Mouse (Mus musculus): ENCODE data around the gene Olfr646. TPM values are rescaled to one million over a fixed set of nuclear protein-coding genes. Genes with fewer than 3 reads are reported as not detected.

Gene Olfr646
- polyA plus RNA-seq (2017; shearing (Covaris generic)): not detected

GRCm38 (mm10) chr7:104104757-104104972, at the start of gene Olfr646:
TSS of gene Olfr646 (plus strand) at chr7:104104873.

GRCm38 (mm10) chr7:104061345-104061744, 43.3 kb upstream of the Olfr646 start, which contains the start of gene 4930516K23Rik:
TSS of gene 4930516K23Rik (minus strand) at chr7:104061445.

GRCm38 (mm10) chr7:104071769-104072168, 32.9 kb upstream of the Olfr646 start, which contains the start of gene Olfr644:
TSS of gene Olfr644 (minus strand) at chr7:104071869.

GRCm38 (mm10) chr7:104085365-104085764, 19.3 kb upstream of the Olfr646 start, which contains the start of gene Olfr645:
TSS of gene Olfr645 (minus strand) at chr7:104085465.

GRCm38 (mm10) chr7:104129726-104130125, 25.1 kb downstream of the Olfr646 start, which contains the start of gene Ubqln5:
TSS of gene Ubqln5 (minus strand) at chr7:104129826.

GRCm38 (mm10) chr7:104137305-104137704, 32.6 kb downstream of the Olfr646 start, which contains the start of gene Olfr643:
TSS of gene Olfr643 (minus strand) at chr7:104137405.

GRCm38 (mm10) chr7:104143179-104143578, 38.5 kb downstream of the Olfr646 start, which contains the start of gene Ubqln3:
TSS of gene Ubqln3 (minus strand) at chr7:104143279.

GRCm38 (mm10) chr7:104150456-104150855, 45.8 kb downstream of the Olfr646 start, which contains the start of gene Ubqlnl:
TSS of gene Ubqlnl (minus strand) at chr7:104150556.

Other genes with a start within 250 kb of the Olfr646 start
- not detected for gene Olfr66, start 218.6 kb upstream of the Olfr646 start, polyA plus RNA-seq (2017; shearing (Covaris generic))
- gene Olfr64, start 210.4 kb upstream of the Olfr646 start, polyA plus RNA-seq (2017; shearing (Covaris generic)): not detected
- not detected for gene Olfr65, start 201.4 kb upstream of the Olfr646 start, polyA plus RNA-seq (2017; shearing (Covaris generic))
- gene Olfr631, start 176.0 kb upstream of the Olfr646 start, polyA plus RNA-seq (2017; shearing (Covaris generic)): not detected
- not detected for gene Olfr632, start 170.5 kb upstream of the Olfr646 start, polyA plus RNA-seq (2017; shearing (Covaris generic))
- not detected for gene Olfr633, start 160.4 kb upstream of the Olfr646 start, polyA plus RNA-seq (2017; shearing (Covaris generic))
- gene Olfr635, start 133.7 kb upstream of the Olfr646 start, polyA plus RNA-seq (2017; shearing (Covaris generic)): 0.04 TPM
- gene Olfr638, start 106.1 kb upstream of the Olfr646 start, polyA plus RNA-seq (2017; shearing (Covaris generic)): not detected
- gene Olfr639, start 87.6 kb upstream of the Olfr646 start, polyA plus RNA-seq (2017; shearing (Covaris generic)): not detected
- gene Olfr640, start 79.3 kb upstream of the Olfr646 start, polyA plus RNA-seq (2017; shearing (Covaris generic)): not detected
- gene Olfr641, start 69.4 kb upstream of the Olfr646 start, polyA plus RNA-seq (2017; shearing (Covaris generic)): not detected
- gene Olfr642, start 52.2 kb upstream of the Olfr646 start, polyA plus RNA-seq (2017; shearing (Covaris generic)): 0.06 TPM
- gene 4930516K23Rik, start 43.4 kb upstream of the Olfr646 start, polyA plus RNA-seq (2017; shearing (Covaris generic)): not detected
- not detected for gene Olfr644, start 33.0 kb upstream of the Olfr646 start, polyA plus RNA-seq (2017; shearing (Covaris generic))
- gene Olfr645, start 19.4 kb upstream of the Olfr646 start, polyA plus RNA-seq (2017; shearing (Covaris generic)): not detected
- gene Ubqln5, start 25.0 kb downstream of the Olfr646 start, polyA plus RNA-seq (2017; shearing (Covaris generic)): not detected
- not detected for gene Olfr643, start 32.5 kb downstream of the Olfr646 start, polyA plus RNA-seq (2017; shearing (Covaris generic))
- not detected for gene Ubqln3, start 38.4 kb downstream of the Olfr646 start, polyA plus RNA-seq (2017; shearing (Covaris generic))
- not detected for gene Ubqlnl, start 45.7 kb downstream of the Olfr646 start, polyA plus RNA-seq (2017; shearing (Covaris generic))
- not detected for gene Olfm5, start 60.0 kb downstream of the Olfr646 start, polyA plus RNA-seq (2017; shearing (Covaris generic))
- 0.26 TPM for gene Olfr648, start 78.5 kb downstream of the Olfr646 start, polyA plus RNA-seq (2017; shearing (Covaris generic))
- gene Olfr649, start 91.1 kb downstream of the Olfr646 start, polyA plus RNA-seq (2017; shearing (Covaris generic)): not detected
- gene Trim6, start 113.9 kb downstream of the Olfr646 start, polyA plus RNA-seq (2017; shearing (Covaris generic)): 1.7 TPM
- 63.8 TPM for gene Trim34a, start 139.6 kb downstream of the Olfr646 start, polyA plus RNA-seq (2017; shearing (Covaris generic))
- gene Trim5, start 183.2 kb downstream of the Olfr646 start, polyA plus RNA-seq (2017; shearing (Covaris generic)): 34.1 TPM
- 163 TPM for gene Trim12a, start 210.6 kb downstream of the Olfr646 start, polyA plus RNA-seq (2017; shearing (Covaris generic))
- 1.3 TPM for gene Trim34b, start 224.6 kb downstream of the Olfr646 start, polyA plus RNA-seq (2017; shearing (Covaris generic))
- gene Trim12c, start 248.5 kb downstream of the Olfr646 start, polyA plus RNA-seq (2017; shearing (Covaris generic)): 25.5 TPM

Data from CD4-positive, CD25-positive, alpha-beta regulatory T cell, adult 9 weeks (primary cell).